Mouse (Mus musculus): ENCODE results near the gene Tbx15.

DNA sequence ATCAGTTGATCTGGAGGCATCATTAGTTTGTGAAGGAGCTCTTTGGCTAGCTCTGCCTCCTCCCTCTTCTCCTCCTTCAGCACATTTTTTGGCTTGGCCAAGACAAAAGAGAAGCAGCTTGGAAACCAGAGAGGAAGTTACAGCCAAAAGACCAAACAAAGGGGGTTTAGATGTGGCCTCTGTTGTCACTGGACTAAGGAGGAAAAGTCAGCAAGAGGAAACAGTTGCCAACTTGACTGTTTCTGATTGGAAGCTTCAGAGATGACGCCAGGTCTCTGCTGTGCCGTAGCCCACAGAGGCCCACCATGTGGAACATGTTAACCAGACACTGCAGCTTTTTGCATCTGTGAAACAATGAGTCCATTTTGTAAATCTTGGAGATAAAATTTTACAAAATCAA lies 96.7 kb downstream of the Tbx15 start:
- TF ChIP-seq HCFC1 (IDR thresholded peaks at IDR 0.05; ENCODE audit: borderline replicate concordance, insufficient read depth, low read length), result no peak
- TF ChIP-seq CHD2 (IDR thresholded peaks at IDR 0.05; ENCODE audit: low read depth, low read length), result no peak
- TF ChIP-seq ZNF384 (IDR thresholded peaks at IDR 0.05; ENCODE audit: low read depth, low read length), result no peak
- TF ChIP-seq ZC3H11A (IDR thresholded peaks at IDR 0.05; ENCODE audit: borderline replicate concordance, low read depth, low read length), result no peak
- TF ChIP-seq MAFK (IDR thresholded peaks at IDR 0.05; ENCODE audit: insufficient read depth, low read depth, low read length), result no peak
